Mouse (Mus musculus) granulocyte monocyte progenitor cell, adult 5-6 weeks (primary cell): ENCODE measurements around the gene Usp42. TPM values are rescaled to one million over a fixed set of nuclear protein-coding genes. Genes with fewer than 3 reads are reported as not detected.

Experiments
- total RNA-seq, 2 experiments: library from RNA; stranded (forward) in 1 of 2; stranded (reverse) in 1 of 2; fragments of 200-712, 200-1000 nt in 1 of 2; fragments of >200 nt in 1 of 2; fragmentation: Nextera tagmentation in 1 of 2; gene quantifications; 2 replicates each; pipeline ENCODE4 v1.2.3; 2014 to 2017

Usp42 gene
- total RNA-seq, 2 experiments from 2014 or later, result 10.4 to 19.0 TPM

Other genes with a start within 250 kb of the Usp42 start
- 349 and 471 TPM in 2 replicates for gene Rac1, start 204.2 kb downstream of the Usp42 start, total RNA-seq (2014; fragmentation: Nextera tagmentation)
- 118 and 134 TPM in 2 replicates for gene Rac1, start 204.2 kb downstream of the Usp42 start, total RNA-seq (2017)
- 3.7 and 3.8 TPM in 2 replicates for gene Cyth3, start 109.8 kb downstream of the Usp42 start, total RNA-seq (2014; fragmentation: Nextera tagmentation)
- 4.4 and 5.1 TPM in 2 replicates for gene Cyth3, start 109.8 kb downstream of the Usp42 start, total RNA-seq (2017)
- 28.4 and 29.7 TPM in 2 replicates for gene Eif2ak1, start 85.5 kb upstream of the Usp42 start, total RNA-seq (2014; fragmentation: Nextera tagmentation)
- 35.6 and 36.3 TPM in 2 replicates for gene Eif2ak1, start 85.5 kb upstream of the Usp42 start, total RNA-seq (2017)
- not detected in 2 replicates for gene Ankrd61, start 165.4 kb upstream of the Usp42 start, total RNA-seq (2014; fragmentation: Nextera tagmentation)
- gene Ankrd61, start 165.4 kb upstream of the Usp42 start, total RNA-seq (2017), result not detected in 2 replicates
- gene Aimp2, start 177.6 kb upstream of the Usp42 start, total RNA-seq (2014; fragmentation: Nextera tagmentation), result 30.0 and 72.5 TPM in 2 replicates
- gene Aimp2, start 177.6 kb upstream of the Usp42 start, total RNA-seq (2017), result 101 and 115 TPM in 2 replicates
- 21.7 and 33.0 TPM in 2 replicates for gene Pms2, start 177.7 kb upstream of the Usp42 start, total RNA-seq (2014; fragmentation: Nextera tagmentation)
- 35.4 and 42.6 TPM in 2 replicates for gene Pms2, start 177.7 kb upstream of the Usp42 start, total RNA-seq (2017)
- gene Gm42421, start 195.9 kb upstream of the Usp42 start, total RNA-seq (2014; fragmentation: Nextera tagmentation), result not detected in 2 replicates
- 1.0 TPM in 1 of 2 replicates, not detected in the other for gene Gm42421, start 195.9 kb upstream of the Usp42 start, total RNA-seq (2017)
- gene Rsph10b, start 200.8 kb upstream of the Usp42 start, total RNA-seq (2014; fragmentation: Nextera tagmentation), result 0.92 TPM in 1 of 2 replicates, not detected in the other
- gene Rsph10b, start 200.8 kb upstream of the Usp42 start, total RNA-seq (2017), result not detected in 2 replicates